Mouse (Mus musculus) bone marrow, adult 2 months (tissue): ENCODE data around the gene Per1.

Experiments used
- CTCF ChIP-seq: fragments of 200-500 bp; IDR thresholded peaks from 2 replicates; pipeline ENCODE4 v1.5.1; 2011; ENCODE audit warnings: low read length, control low read depth; ENCODE audit not compliant: control insufficient read depth, insufficient read depth
- POLR2A ChIP-seq: fragments of 200-500 bp; IDR thresholded peaks from 2 replicates; pipeline ENCODE4 v1.6.1; 2011; ENCODE audit warnings: low read depth, mild to moderate bottlenecking, control low read depth, low read length, borderline replicate concordance; ENCODE audit not compliant: control insufficient read depth

GRCm38 (mm10) chr11:69048151-69048550 lies 46.9 kb upstream of the Per1 start:
- TF ChIP-seq CTCF = no peak
- TF ChIP-seq POLR2A = no peak
